Mouse (Mus musculus) cortical plate, adult 2 months (tissue): ENCODE data around the gene Ampd3. TPM values are rescaled to one million over a fixed set of nuclear protein-coding genes. Genes with fewer than 3 reads are reported as not detected.

Experiments used
- H3K27ac ChIP-seq: fragments of 200-500 bp; 2 replicates; pipeline ENCODE4 v1.5.1; 2012; ENCODE audit warnings: low read length, control low read depth, inconsistent platforms; ENCODE audit not compliant: insufficient read depth
- H3K4me1 ChIP-seq: fragments of 200-500 bp; 2 replicates; pipeline ENCODE4 v1.6.1; 2011; ENCODE audit warnings: low read length; ENCODE audit not compliant: control insufficient read depth, insufficient read depth
- H3K4me3 ChIP-seq: fragments of 200-500 bp; 2 replicates; pipeline ENCODE4 v1.5.1; 2011; ENCODE audit warnings: mild to moderate bottlenecking, low read length, control low read depth; ENCODE audit not compliant: insufficient read depth
- CTCF ChIP-seq: fragments of 200-500 bp; IDR thresholded peaks from 2 replicates; pipeline ENCODE4 v1.5.1; 2011; ENCODE audit warnings: mild to moderate bottlenecking, control low read depth, low read length; ENCODE audit not compliant: insufficient read depth; ENCODE audit errors: extremely low read depth
- POLR2A ChIP-seq: fragments of 200-500 bp; IDR thresholded peaks from 2 replicates; pipeline ENCODE4 v1.6.1; 2011; ENCODE audit warnings: mild to moderate bottlenecking, low read length, control low read depth; ENCODE audit not compliant: insufficient read depth; ENCODE audit errors: extremely low read depth
- polyA plus RNA-seq: library from polyadenylated mRNA; depleted of rRNA; stranded (reverse); fragments of >200 nt; gene quantifications from 2 replicates; pipeline ENCODE4 v1.2.3, GENCODE M21; 2012; rRNA removed

Gene Ampd3
- 21.8 and 22.0 TPM in 2 replicates for polyA plus RNA-seq

DNA sequence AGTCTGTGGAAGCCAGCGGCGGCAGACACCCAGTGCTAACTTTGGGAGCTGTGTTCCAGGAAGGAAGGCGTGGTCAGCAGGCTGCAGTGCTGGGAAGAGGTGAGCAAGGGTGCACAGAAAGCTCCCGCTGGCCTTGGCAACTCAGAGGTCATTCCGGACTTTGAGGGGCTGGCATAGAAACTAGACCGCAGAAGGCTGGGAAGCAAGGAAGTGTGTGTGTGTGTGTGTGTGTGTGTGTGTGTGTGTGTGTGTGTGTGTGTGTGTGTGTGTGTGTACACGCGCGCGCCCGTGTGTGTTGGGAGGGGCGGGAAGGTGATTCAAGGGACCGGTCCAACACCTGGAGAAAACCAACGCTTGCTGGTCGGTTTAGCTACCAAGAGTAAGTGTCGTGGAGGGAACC is at the start of gene Ampd3:
Gene Ampd3, plus strand, starts transcription at position 206 of the 400 bp plus-strand sequence.
- H3K4me1 ChIP-seq, result peaks cover 3% of the 10 kb centered on the region
- peak within 1 kb of the TSS; percentile 62 for H3K27ac ChIP-seq
- no peak for TF ChIP-seq POLR2A
- TF ChIP-seq CTCF, result no peak
- peak within 1 kb of the TSS; percentile 49 for H3K4me3 ChIP-seq

- H3K4me3 ChIP-seq, result no peak overlapping the region
- TF ChIP-seq POLR2A, result no peak
- TF ChIP-seq CTCF, result no peak
- H3K27ac ChIP-seq, result no peak overlapping the region
- H3K4me1 ChIP-seq, result 0 out of 2 replicates have a peak, but pooled peaks cover 2% of the 10 kb centered on the region
Observed at GRCm38 (mm10) chr7:110718505-110718904, 49.5 kb upstream of the Ampd3 start.

GRCm38 (mm10) chr7:110719857-110720256 is 48.1 kb upstream of the Ampd3 start:
- Histone ChIP-seq H3K4me1 (0 out of 2 replicates have a peak, but pooled peaks cover 1% of the 10 kb centered on the region), H3K4me3 (no peak overlapping the region), H3K27ac (no peak overlapping the region)
- TF ChIP-seq POLR2A, result no peak
- no peak for TF ChIP-seq CTCF

DNA sequence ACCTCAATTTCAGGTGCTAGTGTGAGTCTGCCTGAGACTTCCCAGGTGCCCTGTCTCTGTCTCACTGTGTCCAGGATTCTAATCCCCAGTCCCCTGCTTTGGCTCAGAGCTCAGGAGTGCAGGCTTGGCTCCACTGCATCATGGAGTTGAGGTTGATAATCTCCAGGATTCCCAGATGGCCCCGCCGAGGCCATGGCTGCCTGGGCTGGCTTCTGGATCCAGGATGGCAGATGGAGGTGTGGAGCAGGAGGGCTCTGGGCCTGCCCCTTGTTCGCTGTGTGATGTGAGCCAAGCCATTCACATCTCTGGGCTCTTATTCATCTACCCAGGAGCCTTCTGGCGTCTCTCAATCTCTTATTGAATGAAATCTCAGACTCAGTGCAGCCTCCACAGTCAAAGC is 45.8 kb upstream of the Ampd3 start:
- no peak overlapping the region for H3K27ac ChIP-seq
- no peak overlapping the region for H3K4me3 ChIP-seq
- TF ChIP-seq POLR2A (no peak), CTCF (no peak)
- H3K4me1 ChIP-seq, result no peaks in the 10 kb centered on the region

DNA sequence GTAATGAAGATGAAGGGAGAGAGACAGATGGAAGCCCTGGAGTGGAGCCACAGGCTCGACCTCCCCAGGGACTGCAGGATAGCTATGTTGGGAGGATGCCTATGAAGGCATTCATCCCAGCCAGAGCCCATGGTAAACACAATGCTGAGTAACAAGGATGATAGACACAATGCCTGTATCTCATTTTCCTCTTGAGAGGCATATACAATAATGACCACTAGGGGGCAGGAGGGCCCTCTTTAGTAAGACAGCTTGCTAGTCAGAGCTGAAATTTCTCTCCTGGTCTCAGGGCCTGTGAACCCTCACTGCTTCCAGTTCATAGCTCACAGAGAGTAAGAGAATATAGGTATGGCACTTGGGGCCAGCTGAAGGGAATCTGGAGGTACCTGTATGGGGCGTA is 41.0 kb upstream of the Ampd3 start:
- H3K27ac ChIP-seq, result no peak overlapping the region
- H3K4me1 ChIP-seq, result no peaks in the 10 kb centered on the region
- no peak overlapping the region for H3K4me3 ChIP-seq
- TF ChIP-seq CTCF (peak; percentile 67), POLR2A (no peak)

DNA sequence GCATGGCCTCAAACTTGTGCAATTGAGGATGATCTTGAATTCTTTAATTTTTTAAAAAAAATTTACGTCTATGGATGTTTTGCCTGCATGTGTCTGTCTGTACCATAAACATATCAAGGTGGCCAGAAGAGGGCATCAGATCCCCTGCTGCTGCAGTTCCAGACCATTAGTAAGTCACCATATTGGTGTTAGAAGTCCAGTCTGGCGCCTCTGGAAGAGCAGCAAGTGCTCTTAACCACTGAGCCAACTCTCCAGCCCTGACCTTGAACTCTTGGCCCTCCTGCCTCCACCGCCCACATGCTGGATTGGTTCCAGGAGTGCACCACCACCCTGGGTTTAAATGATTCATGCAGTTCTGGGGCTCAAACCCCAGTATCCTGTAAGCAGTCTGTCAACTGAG is 39.1 kb upstream of the Ampd3 start:
- no peak overlapping the region for H3K4me3 ChIP-seq
- TF ChIP-seq POLR2A, result no peak
- peak; percentile 50 for TF ChIP-seq CTCF
- no peaks in the 10 kb centered on the region for H3K4me1 ChIP-seq
- H3K27ac ChIP-seq, result no peak overlapping the region

DNA sequence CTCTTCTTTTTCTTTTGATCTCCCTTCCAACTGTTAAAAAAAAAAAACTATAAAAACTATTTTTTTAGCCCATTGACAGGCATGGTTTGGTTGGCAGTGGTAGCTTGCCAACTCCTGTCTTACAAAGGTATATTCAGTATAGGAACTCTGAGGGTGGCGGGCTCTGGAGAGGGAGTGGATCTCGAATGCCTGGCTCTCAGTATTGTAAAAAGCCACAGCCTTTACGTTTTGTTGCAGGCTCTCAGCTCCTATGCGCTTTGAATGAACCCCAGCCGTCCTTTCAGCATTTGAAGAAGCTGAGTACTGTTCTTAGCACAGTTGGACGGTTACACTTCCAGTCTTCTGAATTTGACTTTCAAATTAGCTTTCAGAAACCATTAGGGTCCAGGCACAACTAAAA is 38.7 kb upstream of the Ampd3 start:
- no peak overlapping the region for H3K4me3 ChIP-seq
- H3K27ac ChIP-seq, result no peak overlapping the region
- no peaks in the 10 kb centered on the region for H3K4me1 ChIP-seq
- TF ChIP-seq CTCF (no peak), POLR2A (no peak)

GRCm38 (mm10) chr7:110731091-110731967 is 36.7 kb upstream of the Ampd3 start:
- no peak for TF ChIP-seq POLR2A
- TF ChIP-seq CTCF, result no peak
- Histone ChIP-seq H3K4me1 (no peaks in the 10 kb centered on the region), H3K27ac (no peak overlapping the region), H3K4me3 (no peak overlapping the region)

GRCm38 (mm10) chr7:110732001-110732632 is 35.9 kb upstream of the Ampd3 start:
- Histone ChIP-seq H3K27ac (no peak overlapping the region), H3K4me1 (no peaks in the 10 kb centered on the region), H3K4me3 (no peak overlapping the region)
- TF ChIP-seq CTCF (no peak), POLR2A (no peak)
